Mouse (Mus musculus) heart, postnatal 0 days (tissue): ENCODE data around the gene Manbal. TPM values are rescaled to one million over a fixed set of nuclear protein-coding genes. Genes with fewer than 3 reads are reported as not detected.

ENCODE experiments used
- ATAC-seq: fragments of 200-750 bp; cut with Nextera tagmentation; 2 replicates; pipeline ENCODE4 v1.8.0; 2017; ENCODE audit warnings: low read depth, moderate number of reproducible peaks, moderate library complexity; ENCODE audit not compliant: insufficient read depth
- DNase-seq: peaks from one replicate; pipeline ENCODE4 v3.0.0-alpha.2; 2016; ENCODE audit warnings: low spot score
- H3K27ac ChIP-seq: fragments of 300-500 bp; sonication (generic); 2 replicates; pipeline ENCODE4 v1.5.1; 2014; ENCODE audit warnings: low read depth, mild to moderate bottlenecking
- H3K27me3 ChIP-seq: fragments of 300-500 bp; sonication (generic); 2 replicates; pipeline ENCODE4 v1.6.1; 2014; ENCODE audit warnings: low read length, mixed read lengths; ENCODE audit not compliant: control insufficient read depth, insufficient read depth
- H3K36me3 ChIP-seq: fragments of 300-500 bp; sonication (generic); replicated peaks from 2 replicates; pipeline ENCODE4 v1.6.1; 2014; ENCODE audit warnings: low read length, mixed read lengths; ENCODE audit not compliant: control insufficient read depth, insufficient read depth
- H3K4me1 ChIP-seq: fragments of 300-500 bp; sonication (generic); 2 replicates; pipeline ENCODE4 v1.6.1; 2014; ENCODE audit warnings: antibody characterized with exemption; ENCODE audit not compliant: control insufficient read depth, insufficient read depth
- H3K4me2 ChIP-seq: fragments of 300-500 bp; sonication (generic); 2 replicates; pipeline ENCODE4 v1.6.1; 2014; ENCODE audit warnings: low read depth, mild to moderate bottlenecking, low read length, moderate library complexity
- H3K4me3 ChIP-seq: fragments of 300-500 bp; sonication (generic); 2 replicates; pipeline ENCODE4 v1.5.1; 2014; ENCODE audit warnings: low read depth, low read length
- H3K9ac ChIP-seq: fragments of 300-500 bp; sonication (generic); replicated peaks from 2 replicates; pipeline ENCODE4 v1.6.1; 2014; ENCODE audit warnings: low read depth, low read length, mixed read lengths
- H3K9me3 ChIP-seq: fragments of 300-500 bp; sonication (generic); replicated peaks from 2 replicates; pipeline ENCODE4 v1.6.1; 2016; ENCODE audit warnings: low read length; ENCODE audit not compliant: control insufficient read depth
- CTCF ChIP-seq: IDR thresholded peaks from 2 replicates; pipeline ENCODE4 v1.5.1; 2016; ENCODE audit warnings: antibody characterized with exemption, control low read depth, low read depth
- EP300 ChIP-seq: IDR thresholded peaks from 2 replicates; pipeline ENCODE4 v1.6.1; 2016; ENCODE audit warnings: antibody characterized with exemption, low read depth
- WGBS: fragments of 180-500 bp; shearing (Covaris S2); extraction: QIAGEN DNeasy Blood & Tissue Kit; methylation state at CpG from one replicate; pipeline ENCODE4 v1.1.7; 2014; 5-methylcytosine and 5-hydroxymethylcytosine counted together
- polyA plus RNA-seq: library from polyadenylated mRNA; unstranded; fragments of >200 nt; fragmentation: Nextera tagmentation; extraction: Ambion mirVana; gene quantifications from 2 replicates; pipeline ENCODE4 v1.2.1, GENCODE M21; 2015
- total RNA-seq: library from RNA; depleted of rRNA; stranded (reverse); fragments of >200 nt; gene quantifications from 2 replicates; pipeline ENCODE4 v1.2.3, GENCODE M21; 2014; ENCODE audit warnings: low replicate concordance; rRNA removed

Manbal gene
- 23.6 and 29.6 TPM in 2 replicates for total RNA-seq
- polyA plus RNA-seq, result 51.1 and 55.5 TPM in 2 replicates

GRCm38 (mm10) chr2:157367184-157367893 lies at the start of gene Manbal:
Gene Manbal, plus strand, starts transcription at chr2:157367594.
- peak within 1 kb of the TSS; percentile 85 for H3K4me2 ChIP-seq
- peak; percentile 91 for ATAC-seq
- 5% methylated on average over 42 of the region's 42 CpGs for WGBS

GRCm38 (mm10) chr2:157320135-157320534 lies 47.3 kb upstream of the Manbal start:
- Histone ChIP-seq H3K36me3 (peaks cover 71% of the 10 kb centered on the region), H3K4me3 (no peak overlapping the region), H3K9ac (no peak overlapping the region), H3K4me1 (no peaks in the 10 kb centered on the region), H3K27ac (no peak overlapping the region), H3K9me3 (no peaks in the 10 kb centered on the region), H3K4me2 (no peak overlapping the region), H3K27me3 (no peaks in the 10 kb centered on the region)
- 85% methylated on average over 8 of the region's 8 CpGs for WGBS
- ATAC-seq (no peak), DNase-seq (no peak)
- TF ChIP-seq EP300, result no peak
- no peak for TF ChIP-seq CTCF

More at GRCm38 (mm10) chr2:157367184-157367893, at the start of gene Manbal:
- DNase-seq, result peak; percentile 61
- Histone ChIP-seq H3K9me3 (no peaks in the 10 kb centered on the region), H3K9ac (peak within 1 kb of the TSS; percentile 88), H3K36me3 (no peaks in the 10 kb centered on the region), H3K4me1 (peaks cover 12% of the 10 kb centered on the region), H3K27me3 (no peaks in the 10 kb centered on the region), H3K4me3 (peak within 1 kb of the TSS; percentile 87), H3K27ac (peak within 1 kb of the TSS; percentile 89)
- TF ChIP-seq CTCF (no peak), EP300 (peak; percentile 61; the same call in 1 of the 2 replicates)

GRCm38 (mm10) chr2:157320886-157321285 lies 46.5 kb upstream of the Manbal start:
- Histone ChIP-seq H3K4me1 (no peaks in the 10 kb centered on the region), H3K4me2 (no peak overlapping the region), H3K27me3 (no peaks in the 10 kb centered on the region), H3K9me3 (no peaks in the 10 kb centered on the region), H3K4me3 (no peak overlapping the region), H3K36me3 (peaks cover 74% of the 10 kb centered on the region), H3K27ac (no peak overlapping the region), H3K9ac (no peak overlapping the region)
- 56% methylated on average over 5 of the region's 5 CpGs for WGBS
- TF ChIP-seq EP300 (no peak), CTCF (no peak)
- ATAC-seq, result no peak
- no peak for DNase-seq

- peaks cover 78% of the 10 kb centered on the region for H3K36me3 ChIP-seq
Observed at GRCm38 (mm10) chr2:157322029-157322766, 45.2 kb upstream of the Manbal start.

GRCm38 (mm10) chr2:157325238-157325637 lies 42.2 kb upstream of the Manbal start:
- no peak for ATAC-seq
- WGBS, result 67% methylated on average over 2 of the region's 2 CpGs

More at GRCm38 (mm10) chr2:157322029-157322766, 45.2 kb upstream of the Manbal start:
- Histone ChIP-seq H3K4me3 (no peak overlapping the region), H3K27me3 (no peaks in the 10 kb centered on the region), H3K4me2 (no peak overlapping the region), H3K4me1 (no peaks in the 10 kb centered on the region), H3K27ac (no peak overlapping the region), H3K9me3 (no peaks in the 10 kb centered on the region), H3K9ac (no peak overlapping the region)
- TF ChIP-seq EP300, result no peak
- no peak for TF ChIP-seq CTCF
- no peak for ATAC-seq
- WGBS, result 79% methylated on average over 5 of the region's 5 CpGs
- no peak for DNase-seq

More at GRCm38 (mm10) chr2:157325238-157325637, 42.2 kb upstream of the Manbal start:
- H3K4me3 ChIP-seq, result no peak overlapping the region
- no peak for TF ChIP-seq EP300
- no peak for TF ChIP-seq CTCF
- peaks cover 69% of the 10 kb centered on the region for H3K36me3 ChIP-seq
- H3K4me2 ChIP-seq, result no peak overlapping the region
- no peak overlapping the region for H3K27ac ChIP-seq
- no peak overlapping the region for H3K9ac ChIP-seq
- H3K9me3 ChIP-seq, result no peaks in the 10 kb centered on the region
- no peaks in the 10 kb centered on the region for H3K27me3 ChIP-seq
- no peak for DNase-seq
- no peaks in the 10 kb centered on the region for H3K4me1 ChIP-seq
